In genomic region chr12:3692795-3693392, GRCm38 (mm10) we compare ENCODE assay signal across 24 mouse cellular contexts.
A peak's percentile ranks its signal among the peaks of the same experiment; 100 is the strongest.
DNase-seq lines count a peak whose midpoint lies in the region; ATAC-seq and TF ChIP-seq lines count a peak whose summit lies in the region.
"Had no signal": no experiment of that assay in that cellular context is flagged by ENCODE, and none has a peak within 500 bp of the region (broad histone marks: within the 10 kb centered on the region; RNA-seq: fewer than 3 reads in every experiment).

No protein-coding gene starts in this region.

- no peak for TF ChIP-seq POLR2A in cerebellum, adult 2 months (IDR thresholded peaks at IDR 0.05; ENCODE audit: borderline replicate concordance, insufficient read depth, low read length)
- TF ChIP-seq POLR2A in MEL (IDR thresholded peaks at IDR 0.05; ENCODE audit: control insufficient read depth in 1 of 2, insufficient read depth in 1 of 2, low read depth in 1 of 2, low read length in 2 of 2, poor library complexity in 1 of 2) = no peak

- peaks cover 0 to 29% of the 10 kb centered on the region in 2 experiments; a peak in 2 of 4 replicates for H3K36me3 ChIP-seq in MEL (ENCODE audit: control insufficient read depth in 1 of 2, insufficient read depth in 2 of 2, low read length in 2 of 2)
- H3K36me3 ChIP-seq in liver, embryonic 14.5 days (replicated peaks; ENCODE audit: control insufficient read depth, insufficient read depth, low read depth) = no peaks in the 10 kb centered on the region
- H3K36me3 ChIP-seq in hindbrain, postnatal 0 days (ENCODE audit: insufficient read depth, low read length) = no peaks in the 10 kb centered on the region
- no peaks in the 10 kb centered on the region for H3K36me3 ChIP-seq in midbrain, embryonic 15.5 days (replicated peaks)
- H3K36me3 ChIP-seq: forebrain, embryonic 10.5 days; heart, embryonic 12.5 days; hindbrain, embryonic 13.5 days; limb, embryonic 15.5 days; midbrain, embryonic 13.5 days had no signal

- H3K9ac ChIP-seq in MEL (ENCODE audit: control insufficient read depth, low read depth, low read length, poor library complexity, severe bottlenecking) = no peak overlapping the region
- no peak overlapping the region for H3K9ac ChIP-seq in liver, embryonic 14.5 days (replicated peaks)
- H3K9ac ChIP-seq in hindbrain, postnatal 0 days (replicated peaks; ENCODE audit: low read length) = no peak overlapping the region
- H3K9ac ChIP-seq in midbrain, embryonic 15.5 days = no peak overlapping the region
- H3K9ac ChIP-seq: forebrain, postnatal 0 days; heart, embryonic 12.5 days; hindbrain, embryonic 13.5 days; limb, embryonic 15.5 days; midbrain, embryonic 13.5 days had no signal

- DNase-seq in cerebellum, adult 2 months = peak; percentile 27 to 68
- peak; percentile 45 for DNase-seq in MEL (ENCODE audit: low read depth, low spot score)
- peak; percentile 32 for DNase-seq in cerebellum, adult 9-11 months
- DNase-seq in liver, embryonic 14.5 days (ENCODE audit: low read depth in 3 of 3, low spot score in 3 of 3) = peak in 1 of 3 experiments; percentile 10
- no peak for DNase-seq in urinary bladder, adult 2 months (ENCODE audit: low spot score)
- DNase-seq in hindbrain, postnatal 0 days (ENCODE audit: low spot score) = no peak
- DNase-seq: adrenal gland, postnatal 10 days; forebrain, postnatal 0 days; gastrocnemius, postnatal 14 days; heart, adult 18-20 months; heart, postnatal 10 days; kidney, adult 18-20 months; left cerebral cortex, postnatal 4 days; thymus, adult 2 months; thymus, postnatal 4 days had no signal

- peak; percentile 80 to 87 for TF ChIP-seq EP300 in MEL (IDR thresholded peaks at IDR 0.05; ENCODE audit: low read depth in 1 of 2, low read length in 2 of 2)
- TF ChIP-seq EP300 in liver, embryonic 14.5 days (IDR thresholded peaks at IDR 0.05; ENCODE audit: low read depth) = 0 out of 2 replicates have a peak, but pooled peaks have one; percentile 20

- no peak overlapping the region for H3K4me3 ChIP-seq in cerebellum, adult 2 months (replicated peaks; ENCODE audit: insufficient read depth, low read depth, low read length)
- H3K4me3 ChIP-seq in MEL (ENCODE audit: control insufficient read depth in 1 of 2, insufficient read depth in 1 of 2, low read depth in 2 of 2, low read length in 2 of 2) = no peak overlapping the region
- no peak overlapping the region for H3K4me3 ChIP-seq in liver, embryonic 14.5 days (ENCODE audit: insufficient read depth in 1 of 2, low read depth in 2 of 2, low read length in 2 of 2)
- no peak overlapping the region for H3K4me3 ChIP-seq in hindbrain, postnatal 0 days (ENCODE audit: low read length)
- H3K4me3 ChIP-seq in midbrain, embryonic 15.5 days = no peak overlapping the region
- H3K4me3 ChIP-seq: forebrain, embryonic 10.5 days; heart, embryonic 12.5 days; hindbrain, embryonic 13.5 days; limb, embryonic 15.5 days; midbrain, embryonic 13.5 days had no signal

- H3K9me3 ChIP-seq in MEL (replicated peaks; ENCODE audit: insufficient read depth, low read length) = no peaks in the 10 kb centered on the region
- H3K9me3 ChIP-seq in liver, embryonic 14.5 days (ENCODE audit: control insufficient read depth, low read length) = no peaks in the 10 kb centered on the region
- no peaks in the 10 kb centered on the region for H3K9me3 ChIP-seq in hindbrain, postnatal 0 days (ENCODE audit: low read length)
- H3K9me3 ChIP-seq in midbrain, embryonic 15.5 days = no peaks in the 10 kb centered on the region
- H3K9me3 ChIP-seq: forebrain, embryonic 10.5 days; heart, embryonic 12.5 days; hindbrain, embryonic 13.5 days; limb, embryonic 15.5 days; midbrain, embryonic 13.5 days had no signal

- no peak overlapping the region for H3K4me2 ChIP-seq in liver, embryonic 14.5 days (ENCODE audit: low read depth)
- no peak overlapping the region for H3K4me2 ChIP-seq in hindbrain, postnatal 0 days (ENCODE audit: low read depth, low read length)
- no peak overlapping the region for H3K4me2 ChIP-seq in midbrain, embryonic 15.5 days
- H3K4me2 ChIP-seq: heart, embryonic 12.5 days; hindbrain, embryonic 13.5 days; limb, embryonic 15.5 days; midbrain, embryonic 13.5 days had no signal

- peaks cover 4% of the 10 kb centered on the region; the same call in 1 of the 2 replicates for H3K4me1 ChIP-seq in cerebellum, adult 2 months (ENCODE audit: control insufficient read depth, insufficient read depth, low read length)
- H3K4me1 ChIP-seq in MEL (ENCODE audit: control insufficient read depth in 1 of 2, insufficient read depth in 2 of 2, low read length in 2 of 2) = peaks cover 16 to 31% of the 10 kb centered on the region in 2 experiments
- H3K4me1 ChIP-seq in liver, embryonic 14.5 days (replicated peaks; ENCODE audit: control insufficient read depth in 2 of 2, insufficient read depth in 2 of 2, low read length in 1 of 2) = peaks cover 0 to 14% of the 10 kb centered on the region in 2 experiments
- no peaks in the 10 kb centered on the region for H3K4me1 ChIP-seq in hindbrain, postnatal 0 days (ENCODE audit: insufficient read depth, low read length)
- no peaks in the 10 kb centered on the region for H3K4me1 ChIP-seq in midbrain, embryonic 15.5 days
- H3K4me1 ChIP-seq: forebrain, embryonic 10.5 days; hindbrain, embryonic 13.5 days; limb, embryonic 15.5 days; midbrain, embryonic 13.5 days had no signal

- no peak for ATAC-seq in cerebellum, adult (ENCODE audit: insufficient number of reproducible peaks, low FRiP score, low TSS enrichment)
- peak; percentile 65 for ATAC-seq in liver, embryonic 14.5 days (ENCODE audit: insufficient read depth)
- no peak for ATAC-seq in hindbrain, postnatal 0 days
- no peak for ATAC-seq in midbrain, embryonic 15.5 days (replicated peaks)
- ATAC-seq: forebrain, postnatal 0 days; inflammation-experienced regulatory T-cells, adult 6 months; midbrain, embryonic 13.5 days had no signal

- no peak for TF ChIP-seq RAD21 in MEL (IDR thresholded peaks at IDR 0.05; ENCODE audit: low read depth, low read length)

- WGBS in cerebellum, adult 2 months = 38% methylated on average over 6 of the region's 6 CpGs
- WGBS in liver, embryonic 14.5 days (ENCODE audit: insufficient replicate concordance) = 33% methylated on average over 6 of the region's 6 CpGs
- 80% methylated on average over 6 of the region's 6 CpGs for WGBS in hindbrain, postnatal 0 days
- WGBS in midbrain, embryonic 15.5 days = 85% methylated on average over 6 of the region's 6 CpGs

- no peaks in the 10 kb centered on the region for H3K79me2 ChIP-seq in MEL (ENCODE audit: control insufficient read depth, insufficient read depth, low read length, poor library complexity)

- TF ChIP-seq CTCF in cerebellum, adult 2 months (IDR thresholded peaks at IDR 0.05; ENCODE audit: borderline replicate concordance, insufficient read depth, low read depth, low read length) = no peak
- TF ChIP-seq CTCF in MEL (IDR thresholded peaks at IDR 0.05 in 2 of 3, conservative IDR thresholded peaks at IDR 0.05 in 1 of 3; ENCODE audit: control insufficient read depth in 1 of 3, insufficient read depth in 1 of 3, low read depth in 2 of 3, low read length in 3 of 3, poor library complexity in 1 of 3, severe bottlenecking in 1 of 3) = no peak
- TF ChIP-seq CTCF in liver, embryonic 14.5 days (IDR thresholded peaks at IDR 0.05; ENCODE audit: low read depth) = no peak
- TF ChIP-seq CTCF in hindbrain, postnatal 0 days (IDR thresholded peaks at IDR 0.05; ENCODE audit: low read depth) = no peak

- 0 out of 2 replicates have a peak overlapping the region, but pooled peaks have one; percentile 16 for H3K27ac ChIP-seq in cerebellum, adult 2 months (ENCODE audit: insufficient read depth, low read length)
- peak overlapping the region; percentile 35 for H3K27ac ChIP-seq in MEL (ENCODE audit: control insufficient read depth, low read depth, low read length)
- no peak overlapping the region for H3K27ac ChIP-seq in liver, embryonic 14.5 days
- no peak overlapping the region for H3K27ac ChIP-seq in hindbrain, postnatal 0 days
- no peak overlapping the region for H3K27ac ChIP-seq in midbrain, embryonic 15.5 days
- H3K27ac ChIP-seq: forebrain, embryonic 10.5 days; hindbrain, embryonic 13.5 days; limb, embryonic 15.5 days; midbrain, embryonic 13.5 days; stomach, postnatal 0 days had no signal

- H3K27me3 ChIP-seq in cerebellum, adult 2 months (ENCODE audit: control insufficient read depth, insufficient read depth, low read length) = no peaks in the 10 kb centered on the region
- no peaks in the 10 kb centered on the region for H3K27me3 ChIP-seq in MEL (ENCODE audit: control insufficient read depth in 1 of 2, insufficient read depth in 2 of 2, low read length in 2 of 2)
- H3K27me3 ChIP-seq in liver, embryonic 14.5 days (ENCODE audit: control insufficient read depth, insufficient read depth, low read length) = no peaks in the 10 kb centered on the region
- no peaks in the 10 kb centered on the region for H3K27me3 ChIP-seq in hindbrain, postnatal 0 days (ENCODE audit: insufficient read depth, low read length)
- H3K27me3 ChIP-seq in midbrain, embryonic 15.5 days (replicated peaks) = no peaks in the 10 kb centered on the region
- H3K27me3 ChIP-seq: heart, embryonic 12.5 days; hindbrain, embryonic 13.5 days; limb, embryonic 15.5 days; midbrain, embryonic 13.5 days had no signal

TF ChIP-seq in MEL, 35 proteins besides CTCF, POLR2A, EP300 and RAD21 (continues in another document):
- TF ChIP-seq NELFE (IDR thresholded peaks at IDR 0.05; ENCODE audit: low read depth, low read length) (no peak), MXI1 (IDR thresholded peaks at IDR 0.05; ENCODE audit: low read depth, low read length) (peak; percentile 40; the same call in 1 of the 2 replicates), CHD2 (IDR thresholded peaks at IDR 0.05; ENCODE audit: low read length) (no peak), KAT2A (conservative IDR thresholded peaks at IDR 0.05; ENCODE audit: low read depth, low read length) (no peak), ELF1 (IDR thresholded peaks at IDR 0.05; ENCODE audit: low read depth, low read length) (no peak), MYC (IDR thresholded peaks at IDR 0.05; ENCODE audit: low read depth, low read length) (no peak), TCF12 (IDR thresholded peaks at IDR 0.05; ENCODE audit: low read depth, low read length) (peak; percentile 95), RCOR1 (IDR thresholded peaks at IDR 0.05; ENCODE audit: low read depth, low read length) (0 out of 2 replicates have a peak, but pooled peaks have one; percentile 36), SIN3A (IDR thresholded peaks at IDR 0.05; ENCODE audit: low read length) (peak; percentile 63), MYB (IDR thresholded peaks at IDR 0.05; ENCODE audit: low read depth, low read length) (peak; percentile 40; the same call in 1 of the 2 replicates), CHD1 (IDR thresholded peaks at IDR 0.05; ENCODE audit: low read depth, low read length) (no peak), MEF2A (IDR thresholded peaks at IDR 0.05; ENCODE audit: extremely low read depth, insufficient replicate concordance, low read depth, low read length, poor library complexity, severe bottlenecking) (no peak), GATA1 (IDR thresholded peaks at IDR 0.05; ENCODE audit: low read depth, low read length) (peak; percentile 88), TAL1 (IDR thresholded peaks at IDR 0.05; ENCODE audit: low read length) (peak; percentile 34), MAZ (IDR thresholded peaks at IDR 0.05; ENCODE audit: low read depth, low read length) (no peak), ZNF384 (IDR thresholded peaks at IDR 0.05; ENCODE audit: low read depth, low read length) (peak; percentile 59)

Comparison
In these comparisons a context has a peak if more than half of its experiments do, and no peak if none do; other contexts are left out.
1. DNase-seq: peak in cerebellum, adult 2 months (2 of 2), MEL (single experiment) and cerebellum, adult 9-11 months (single experiment); none in urinary bladder, adult 2 months (single experiment) and hindbrain, postnatal 0 days (single experiment).
2. H3K27ac ChIP-seq: peak in cerebellum, adult 2 months (single experiment) and MEL (single experiment); none in liver, embryonic 14.5 days (single experiment), hindbrain, postnatal 0 days (single experiment) and midbrain, embryonic 15.5 days (single experiment).